Mouse (Mus musculus) liver, adult 2 months (tissue): Measurements from ENCODE around the gene Pmel.

ENCODE experiments used
- CTCF ChIP-seq: fragments of 200-500 bp; IDR thresholded peaks from 2 replicates; pipeline ENCODE4 v1.5.1; 2011; ENCODE audit warnings: low read depth, low read length, control low read depth
- POLR2A ChIP-seq: fragments of 200-500 bp; IDR thresholded peaks from 2 replicates; pipeline ENCODE4 v1.6.1; 2011; ENCODE audit warnings: low read length, control low read depth; ENCODE audit not compliant: insufficient read depth; ENCODE audit errors: extremely low read depth

DNA sequence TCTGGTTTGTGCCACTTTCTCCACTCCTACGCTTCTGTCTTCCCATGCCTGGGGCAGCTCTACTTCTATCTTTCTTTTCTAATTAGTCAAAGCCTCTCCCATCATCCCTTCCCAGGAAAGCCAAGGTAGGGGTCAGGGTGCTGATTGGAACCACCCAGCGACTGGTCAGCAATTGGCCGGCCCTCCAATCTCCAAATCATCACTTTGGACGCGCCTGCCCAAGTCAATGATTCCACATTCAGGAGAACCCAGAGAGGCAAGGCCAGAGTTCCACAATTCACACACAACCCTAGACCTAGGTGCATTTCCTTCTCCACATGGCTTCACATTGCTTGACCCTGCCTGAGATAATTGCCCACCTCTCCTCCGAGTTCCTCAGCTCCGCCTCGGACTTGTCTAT, 40.2 kb downstream of the Pmel start:
- no peak for TF ChIP-seq POLR2A
- TF ChIP-seq CTCF: no peak
